Mouse (Mus musculus) forebrain, embryonic 11.5 days (tissue): Measurements from ENCODE around the gene Spata2. TPM values are rescaled to one million over a fixed set of nuclear protein-coding genes. Genes with fewer than 3 reads are reported as not detected.

Experiments
- ATAC-seq: fragments of 200-750 bp; cut with Nextera tagmentation; replicated peaks from 2 replicates; pipeline ENCODE4 v1.8.0; 2017; ENCODE audit warnings: moderate TSS enrichment; ENCODE audit not compliant: low FRiP score
- DNase-seq: peaks from one replicate; pipeline ENCODE4 v3.0.0-alpha.2; 2017; ENCODE audit warnings: low spot score
- H3K27ac ChIP-seq: fragments of 300-500 bp; sonication (generic); 2 replicates; pipeline ENCODE4 v1.5.1; 2014; ENCODE audit warnings: low read depth, low read length
- H3K27me3 ChIP-seq: fragments of 300-500 bp; sonication (generic); 2 replicates; pipeline ENCODE4 v1.6.1; 2014; ENCODE audit warnings: mild to moderate bottlenecking, low read length, mixed read lengths; ENCODE audit not compliant: control insufficient read depth, insufficient read depth
- H3K36me3 ChIP-seq: fragments of 300-500 bp; sonication (generic); 2 replicates; pipeline ENCODE4 v1.6.1; 2014; ENCODE audit warnings: mild to moderate bottlenecking, low read length, moderate library complexity, mixed read lengths; ENCODE audit not compliant: control insufficient read depth, insufficient read depth
- H3K4me1 ChIP-seq: fragments of 300-500 bp; sonication (generic); replicated peaks from 2 replicates; pipeline ENCODE4 v1.6.1; 2014; ENCODE audit warnings: low read length, mixed read lengths; ENCODE audit not compliant: control insufficient read depth, insufficient read depth
- H3K4me2 ChIP-seq: fragments of 300-500 bp; sonication (generic); 2 replicates; pipeline ENCODE4 v1.6.1; 2014; ENCODE audit warnings: low read depth, mild to moderate bottlenecking, low read length, moderate library complexity, mixed read lengths; ENCODE audit not compliant: severe bottlenecking
- H3K4me3 ChIP-seq: fragments of 300-500 bp; sonication (generic); 2 replicates; pipeline ENCODE4 v1.5.1; 2014; ENCODE audit warnings: low read depth, low read length
- H3K9ac ChIP-seq: fragments of 300-500 bp; sonication (generic); 2 replicates; pipeline ENCODE4 v1.6.1; 2014; ENCODE audit warnings: low read length
- H3K9me3 ChIP-seq: fragments of 300-500 bp; sonication (generic); 2 replicates; pipeline ENCODE4 v1.6.1; 2016; ENCODE audit warnings: low read length, mixed read lengths; ENCODE audit not compliant: control insufficient read depth
- WGBS: fragments of 180-500 bp; shearing (Covaris S2); extraction: QIAGEN DNeasy Blood & Tissue Kit; methylation state at CpG from one replicate; pipeline ENCODE4 v1.1.7; 2014; 5-methylcytosine and 5-hydroxymethylcytosine counted together
- polyA plus RNA-seq: library from polyadenylated mRNA; unstranded; fragments of >200 nt; fragmentation: Nextera tagmentation; extraction: Ambion mirVana; gene quantifications from 2 replicates; pipeline ENCODE4 v1.2.1, GENCODE M21; 2014

Gene Spata2
- polyA plus RNA-seq, 1 experiment from 2014 or later: 23.0 TPM

DNA sequence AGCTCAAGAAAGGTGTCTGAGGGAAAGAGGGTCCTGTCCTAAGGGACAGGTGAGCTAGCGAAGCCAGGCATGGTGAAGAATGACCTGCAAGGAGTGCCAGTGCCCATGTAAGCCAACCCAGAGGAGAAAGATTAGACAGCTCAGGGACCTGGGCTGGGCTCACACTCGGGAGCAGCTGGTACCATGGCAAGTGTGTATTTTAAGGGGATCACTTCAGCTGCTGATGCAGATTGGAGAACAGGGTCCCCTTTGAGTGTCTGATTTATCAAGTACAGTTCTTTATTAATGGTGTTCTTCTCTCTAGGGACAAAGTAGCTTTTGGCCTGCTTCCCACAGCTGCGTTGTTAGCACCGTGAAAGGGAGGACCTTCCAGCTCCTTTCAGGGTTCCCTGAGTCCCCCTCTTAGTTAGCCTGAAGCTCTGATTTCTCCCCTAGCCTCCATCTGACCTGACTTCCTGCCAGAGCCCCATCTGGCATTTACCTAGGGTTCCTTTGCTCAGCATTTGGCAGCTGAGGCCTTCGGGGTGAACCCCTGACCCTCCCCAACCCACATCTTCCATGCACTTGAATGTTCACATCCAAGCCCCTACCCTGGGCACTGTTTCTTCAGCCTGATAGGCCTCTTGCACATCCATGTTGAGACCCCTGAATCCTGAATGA lies 36.2 kb downstream of the Spata2 start:
- DNase-seq (no peak), ATAC-seq (no peak)
- Histone ChIP-seq H3K4me3 (no peak overlapping the region), H3K36me3 (no peaks in the 10 kb centered on the region; the same call in 1 of the 2 replicates), H3K27me3 (no peaks in the 10 kb centered on the region), H3K4me1 (no peaks in the 10 kb centered on the region), H3K9ac (no peak overlapping the region), H3K27ac (no peak overlapping the region), H3K4me2 (no peak overlapping the region), H3K9me3 (no peaks in the 10 kb centered on the region)
- 94% methylated on average over 5 of the region's 5 CpGs for WGBS

DNA sequence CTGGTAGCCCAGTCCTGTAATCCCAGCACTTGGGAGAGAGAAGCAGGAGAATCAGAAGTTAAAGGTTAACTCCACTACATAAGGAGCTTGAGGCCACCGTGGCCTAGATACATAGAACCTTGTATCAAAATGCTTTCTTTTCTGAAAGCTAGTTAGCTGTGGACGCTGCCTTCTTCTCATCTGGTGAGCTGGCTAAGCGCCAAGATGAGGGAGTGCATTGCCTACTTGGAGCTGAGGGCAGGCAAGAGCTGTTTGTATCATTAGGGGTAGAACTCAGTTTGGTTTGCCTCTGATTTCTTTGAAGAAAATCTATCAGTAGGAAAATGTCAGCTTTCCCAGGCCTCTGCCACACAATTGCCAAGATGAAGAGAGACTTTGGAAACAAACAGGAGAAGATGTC lies 38.9 kb downstream of the Spata2 start:
- Histone ChIP-seq H3K27me3 (no peaks in the 10 kb centered on the region), H3K4me1 (no peaks in the 10 kb centered on the region), H3K9ac (no peak overlapping the region), H3K4me3 (no peak overlapping the region), H3K27ac (no peak overlapping the region), H3K4me2 (no peak overlapping the region), H3K9me3 (no peaks in the 10 kb centered on the region), H3K36me3 (no peaks in the 10 kb centered on the region; the same call in 1 of the 2 replicates)
- WGBS: 94% methylated on average over 3 of the region's 3 CpGs
- no peak for ATAC-seq
- no peak for DNase-seq

DNA sequence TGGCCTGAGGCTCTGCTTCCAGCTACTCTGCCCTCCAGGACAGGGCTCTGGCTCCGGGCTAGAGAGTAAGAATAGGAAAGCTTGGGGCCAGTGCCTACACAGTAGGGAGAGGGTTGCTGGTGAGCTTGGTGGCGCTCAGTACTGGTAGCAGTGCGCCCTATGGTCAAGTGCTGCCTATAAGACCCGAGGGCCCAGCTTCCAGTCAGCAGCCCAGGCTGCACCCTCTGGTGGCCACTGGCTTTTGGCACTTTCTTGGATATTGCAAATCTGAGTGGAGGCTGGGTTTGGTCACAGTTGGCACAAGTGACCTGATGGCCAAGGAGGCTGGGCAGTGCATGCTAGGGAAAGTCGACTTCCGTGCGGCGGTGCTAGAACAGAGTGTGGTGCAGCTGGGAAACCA lies 42.0 kb downstream of the Spata2 start:
- DNase-seq (no peak), ATAC-seq (no peak)
- 95% methylated on average over 8 of the region's 8 CpGs for WGBS
- no peak overlapping the region for H3K4me3 ChIP-seq
- no peaks in the 10 kb centered on the region for H3K9me3 ChIP-seq
- no peak overlapping the region for H3K27ac ChIP-seq
- H3K36me3 ChIP-seq: no peaks in the 10 kb centered on the region; the same call in 1 of the 2 replicates
- no peak overlapping the region for H3K4me2 ChIP-seq
- no peaks in the 10 kb centered on the region for H3K4me1 ChIP-seq
- no peak overlapping the region for H3K9ac ChIP-seq
- H3K27me3 ChIP-seq: no peaks in the 10 kb centered on the region

DNA sequence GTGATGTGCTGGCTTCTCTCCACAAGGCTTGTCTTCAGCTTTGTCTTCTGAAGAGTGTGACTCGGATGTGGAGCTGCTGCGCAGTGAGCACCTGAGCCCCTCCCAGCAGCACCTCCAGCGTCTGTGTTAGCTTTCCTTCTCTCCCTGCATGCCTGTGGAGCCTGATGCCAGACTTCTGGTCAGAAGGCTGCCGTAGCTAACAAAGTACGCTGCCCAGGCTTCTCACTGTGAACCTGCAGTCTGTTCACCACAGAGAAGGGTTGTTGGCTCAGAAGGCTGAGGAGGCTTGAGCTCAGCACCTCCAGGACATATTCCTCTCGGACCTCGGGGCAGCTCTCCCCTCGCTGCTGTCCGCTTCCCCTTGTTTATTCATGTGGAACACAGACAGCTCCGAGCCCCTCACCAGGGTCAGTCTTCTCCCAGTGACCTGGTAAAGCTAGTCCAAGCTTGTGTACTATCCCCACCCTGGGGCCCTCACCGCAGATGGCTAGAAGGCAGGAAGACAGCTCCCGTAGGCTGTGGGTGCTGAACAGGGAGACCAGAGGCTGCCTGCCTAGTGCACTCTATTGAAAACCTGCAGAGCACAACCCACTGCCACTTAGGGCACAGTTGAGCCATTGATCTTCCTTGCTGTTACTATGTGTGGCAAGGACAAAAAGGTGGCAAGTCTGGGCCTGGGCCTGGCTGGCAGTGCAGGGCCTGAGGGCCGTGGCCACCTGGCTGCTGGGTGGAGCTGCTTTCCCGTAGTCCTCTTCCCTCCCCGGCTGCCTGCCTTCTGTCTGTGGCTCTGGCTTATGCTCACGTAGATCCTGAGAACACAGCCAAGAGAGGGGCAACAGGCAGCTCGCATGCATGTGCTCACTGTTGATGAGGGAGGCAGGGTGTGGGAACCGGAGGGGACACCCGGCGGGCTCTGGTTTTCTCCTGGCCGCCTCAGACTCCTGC lies 43.1 kb downstream of the Spata2 start:
- H3K36me3 ChIP-seq: no peaks in the 10 kb centered on the region; the same call in 1 of the 2 replicates
- no peak for ATAC-seq
- no peak overlapping the region for H3K27ac ChIP-seq
- H3K4me1 ChIP-seq: no peaks in the 10 kb centered on the region
- H3K4me2 ChIP-seq: no peak overlapping the region
- no peak overlapping the region for H3K4me3 ChIP-seq
- DNase-seq: no peak
- no peaks in the 10 kb centered on the region for H3K9me3 ChIP-seq
- no peaks in the 10 kb centered on the region for H3K27me3 ChIP-seq
- 93% methylated on average over 21 of the region's 21 CpGs for WGBS
- no peak overlapping the region for H3K9ac ChIP-seq

DNA sequence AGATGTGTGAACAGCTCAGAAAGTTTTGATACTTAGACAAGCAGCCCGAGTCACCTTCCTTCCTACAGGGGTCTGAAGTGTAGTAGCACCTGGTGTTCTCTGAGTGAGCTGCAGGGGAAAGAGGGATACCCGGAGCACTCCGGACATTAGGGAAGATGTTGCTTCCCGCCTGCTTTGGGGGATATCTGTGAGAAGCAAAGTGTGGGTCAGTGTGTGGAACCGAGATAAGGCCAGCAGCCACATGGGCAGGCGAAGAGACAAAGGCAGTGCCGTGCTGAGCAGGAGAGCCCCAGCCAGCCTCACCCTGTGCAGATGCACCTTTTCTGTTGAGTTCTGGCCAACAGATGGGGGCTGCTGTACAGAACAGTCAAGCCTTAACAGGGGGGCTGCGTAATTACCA lies 45.1 kb downstream of the Spata2 start:
- Histone ChIP-seq H3K4me2 (no peak overlapping the region), H3K4me3 (no peak overlapping the region), H3K4me1 (no peaks in the 10 kb centered on the region), H3K9me3 (no peaks in the 10 kb centered on the region), H3K27me3 (no peaks in the 10 kb centered on the region), H3K36me3 (no peaks in the 10 kb centered on the region; the same call in 1 of the 2 replicates), H3K27ac (no peak overlapping the region), H3K9ac (no peak overlapping the region)
- DNase-seq (no peak), ATAC-seq (no peak)
- 88% methylated on average over 8 of the region's 8 CpGs for WGBS

DNA sequence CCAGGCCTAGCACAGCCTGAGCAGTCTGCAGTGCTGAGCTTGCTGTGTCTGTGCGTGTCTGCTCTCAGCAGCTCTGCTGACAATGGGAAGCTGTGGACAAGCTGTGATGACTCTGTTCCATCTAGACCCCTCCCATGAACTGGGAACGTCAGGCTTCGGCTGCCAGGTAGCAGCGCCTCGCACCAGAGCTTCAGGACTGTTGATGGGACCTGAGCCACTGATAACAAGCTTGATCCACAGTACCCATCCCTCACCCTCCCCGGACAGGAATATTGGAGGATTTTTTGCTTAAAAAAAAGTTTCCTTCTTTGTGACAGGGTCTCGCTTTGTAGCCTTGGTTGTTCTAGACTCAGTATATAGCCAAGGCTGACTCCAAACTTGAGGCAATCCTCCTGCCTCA lies 45.5 kb downstream of the Spata2 start:
- no peak overlapping the region for H3K27ac ChIP-seq
- no peaks in the 10 kb centered on the region; the same call in 1 of the 2 replicates for H3K36me3 ChIP-seq
- H3K27me3 ChIP-seq: no peaks in the 10 kb centered on the region
- no peak overlapping the region for H3K4me2 ChIP-seq
- H3K9ac ChIP-seq: no peak overlapping the region
- no peaks in the 10 kb centered on the region for H3K9me3 ChIP-seq
- no peaks in the 10 kb centered on the region for H3K4me1 ChIP-seq
- DNase-seq (no peak), ATAC-seq (no peak)
- no peak overlapping the region for H3K4me3 ChIP-seq
- 96% methylated on average over 7 of the region's 7 CpGs for WGBS

DNA sequence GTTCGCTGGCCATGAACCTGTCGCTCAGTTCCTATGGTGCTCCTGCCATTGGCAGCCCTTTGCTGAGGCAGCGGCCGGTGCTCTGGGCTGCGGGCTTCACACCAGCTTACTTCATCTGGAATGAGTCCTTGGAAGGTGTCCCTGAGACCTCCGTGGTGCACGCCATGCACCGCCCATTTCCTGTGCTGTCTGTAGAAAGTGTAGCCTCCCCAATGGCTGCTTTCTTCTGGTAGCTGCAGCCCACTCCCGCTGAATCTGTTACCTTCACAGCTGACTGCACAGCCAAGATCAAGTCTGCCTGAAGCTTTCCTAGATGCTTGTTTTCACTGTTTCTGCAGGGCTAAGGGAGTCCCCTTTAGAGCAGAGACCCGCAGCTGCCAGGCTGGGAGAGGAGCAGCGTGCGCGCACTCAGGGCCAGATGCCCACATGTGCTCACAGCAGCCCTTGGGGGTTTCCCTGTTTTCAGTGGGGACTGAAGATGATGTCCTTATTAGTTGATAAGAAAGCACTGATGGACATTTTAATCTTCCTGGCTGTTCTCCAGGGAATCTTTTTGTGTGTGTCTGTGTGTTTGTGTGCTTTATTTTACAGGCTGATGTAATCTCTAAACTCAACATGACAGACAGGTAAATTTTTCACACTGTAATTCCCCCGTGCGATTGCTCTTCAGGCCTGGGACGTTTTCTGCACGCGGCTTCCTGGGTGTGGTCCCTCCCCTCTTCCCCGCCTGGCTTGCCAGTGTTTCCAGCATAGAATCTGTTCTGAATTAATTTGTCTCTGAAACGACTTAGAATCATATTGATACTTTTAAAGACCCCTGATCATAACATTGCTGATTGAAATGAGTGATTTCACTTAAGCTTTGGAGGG lies 46.5 kb downstream of the Spata2 start:
- DNase-seq (no peak), ATAC-seq (no peak)
- Histone ChIP-seq H3K36me3 (no peaks in the 10 kb centered on the region; the same call in 1 of the 2 replicates), H3K9ac (no peak overlapping the region), H3K4me1 (no peaks in the 10 kb centered on the region), H3K4me3 (no peak overlapping the region), H3K9me3 (no peaks in the 10 kb centered on the region), H3K27me3 (no peaks in the 10 kb centered on the region), H3K4me2 (no peak overlapping the region), H3K27ac (no peak overlapping the region)
- 92% methylated on average over 20 of the region's 20 CpGs for WGBS
